Mouse (Mus musculus) kidney, adult 11 months (tissue): Measurements from ENCODE around the gene Wdpcp.
"Not testable (repeated sequence)": the region's sequence is repeated elsewhere in the genome, so short reads cannot be mapped to it uniquely, and the experiment has no call there.

ENCODE experiments used
- DNase-seq: peaks from one replicate; pipeline ENCODE4 v3.0.0; 2022

Gene Wdpcp

DNA sequence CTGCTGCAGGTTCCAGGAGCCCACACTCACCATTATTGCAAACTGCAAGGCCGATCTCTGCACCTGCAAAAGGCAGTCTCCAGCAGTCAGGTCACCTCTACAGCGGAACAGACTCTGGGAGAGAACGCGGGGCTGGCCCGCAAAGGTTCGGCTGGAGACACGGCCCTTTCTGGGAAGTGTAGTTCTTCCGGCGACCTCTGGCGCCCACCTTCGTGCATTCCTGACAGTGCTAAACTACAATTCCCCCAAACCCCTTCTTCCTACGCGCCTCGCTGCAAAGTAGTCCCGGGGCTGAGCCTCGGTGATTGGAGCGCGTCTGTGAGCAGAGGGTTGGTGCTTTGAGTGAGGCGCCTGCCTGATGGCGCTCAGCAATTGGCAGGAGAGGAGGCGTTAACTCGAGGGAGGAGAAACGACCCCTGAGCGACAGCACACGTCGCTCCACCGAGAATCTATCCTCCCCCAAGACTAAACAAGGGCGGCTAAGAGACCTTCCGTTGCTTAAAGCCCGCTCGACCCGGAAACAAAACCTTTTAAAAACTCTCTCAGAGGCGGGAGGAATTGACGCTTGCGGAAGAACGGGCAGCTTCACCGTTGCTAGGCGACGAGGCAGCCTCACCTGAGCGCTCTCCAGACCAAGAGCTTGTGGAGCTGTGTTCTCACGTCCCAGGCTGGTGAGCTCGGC lies at the start of gene Wdpcp, which contains the start of gene Mdh1:
Gene Wdpcp, plus strand, starts transcription at position 536 of the 682 bp plus-strand sequence.
Gene Mdh1, minus strand, starts transcription at position 668 of the 682 bp plus-strand sequence.
- peak; percentile 99 for DNase-seq

DNA sequence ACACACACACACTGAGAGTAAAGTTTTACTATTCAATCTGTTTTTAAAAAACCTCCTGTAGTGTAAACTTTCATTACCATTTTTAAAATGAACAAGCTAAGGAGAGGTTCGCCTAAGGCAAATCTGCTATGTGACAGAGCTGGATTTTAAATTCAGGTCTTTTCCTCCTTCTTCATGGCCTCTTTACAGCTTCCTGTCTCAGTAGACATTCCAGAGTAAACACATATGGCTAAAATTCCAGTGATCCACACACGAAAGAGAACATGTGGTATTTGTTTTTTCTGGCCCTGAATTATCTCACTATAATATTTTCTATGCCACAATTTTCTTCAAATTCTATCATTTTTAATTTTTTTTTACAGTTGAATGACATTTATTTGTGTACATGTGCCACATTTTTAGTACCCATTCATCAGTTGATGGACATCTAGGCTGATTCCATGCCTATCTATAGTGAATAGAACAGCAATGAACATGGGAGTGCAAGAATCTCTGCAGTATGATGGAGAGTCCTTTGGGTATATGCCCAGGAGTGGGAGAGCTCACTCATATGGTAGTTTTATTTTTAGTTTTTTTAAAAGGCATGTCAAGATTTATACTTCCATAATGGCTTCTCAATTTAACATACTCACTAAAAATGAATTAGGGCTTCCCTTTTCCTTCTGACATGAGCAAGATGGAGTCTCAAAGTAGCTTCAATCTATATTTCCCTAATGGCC lies 43.2 kb upstream of the Wdpcp start:
- DNase-seq: no peak

GRCm38 (mm10) chr11:21530856-21531255 lies 41.2 kb upstream of the Wdpcp start:
- DNase-seq: not testable (repeated sequence)

GRCm38 (mm10) chr11:21540072-21540471 lies 32.0 kb upstream of the Wdpcp start:
- no peak for DNase-seq

DNA sequence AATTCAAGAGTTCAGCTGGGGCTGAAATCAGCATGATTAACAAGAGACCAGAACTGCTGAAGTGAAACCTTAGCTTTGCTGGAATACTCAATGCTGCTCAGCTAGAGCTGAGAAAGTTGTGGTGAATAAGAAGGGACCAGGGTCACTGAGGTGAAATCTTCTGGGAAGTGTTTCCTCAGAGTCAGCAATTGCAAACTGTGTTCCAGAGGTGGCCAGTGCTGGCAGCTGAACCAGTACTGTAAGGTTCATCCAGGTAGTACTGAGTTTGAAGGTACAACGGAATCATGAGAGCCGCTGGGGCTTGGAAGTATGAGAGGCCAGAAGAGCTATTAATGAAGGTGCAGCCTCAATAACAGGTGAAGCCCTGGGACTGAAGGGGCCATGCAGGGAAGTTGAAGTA lies 31.4 kb upstream of the Wdpcp start:
- DNase-seq: peak; percentile 24

DNA sequence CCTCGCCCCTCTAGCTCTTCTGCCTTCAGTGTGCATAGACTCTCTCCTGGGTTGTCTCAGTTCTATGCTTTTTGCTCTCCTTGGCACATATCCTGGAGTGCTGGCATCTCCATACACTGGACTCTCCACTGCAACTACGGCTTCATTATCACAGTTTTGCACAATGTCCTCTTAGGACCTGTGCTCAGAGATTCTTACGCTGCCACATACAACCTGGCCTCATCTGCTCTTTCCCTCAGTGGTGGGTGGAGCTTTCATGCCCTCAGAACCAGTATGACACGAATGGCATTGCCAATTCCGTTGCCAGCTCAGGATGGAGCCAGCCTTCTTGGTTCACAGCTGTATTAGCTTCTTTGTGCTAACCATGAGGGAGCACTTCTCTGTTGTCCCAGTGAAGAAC lies 29.3 kb upstream of the Wdpcp start:
- no peak for DNase-seq

DNA sequence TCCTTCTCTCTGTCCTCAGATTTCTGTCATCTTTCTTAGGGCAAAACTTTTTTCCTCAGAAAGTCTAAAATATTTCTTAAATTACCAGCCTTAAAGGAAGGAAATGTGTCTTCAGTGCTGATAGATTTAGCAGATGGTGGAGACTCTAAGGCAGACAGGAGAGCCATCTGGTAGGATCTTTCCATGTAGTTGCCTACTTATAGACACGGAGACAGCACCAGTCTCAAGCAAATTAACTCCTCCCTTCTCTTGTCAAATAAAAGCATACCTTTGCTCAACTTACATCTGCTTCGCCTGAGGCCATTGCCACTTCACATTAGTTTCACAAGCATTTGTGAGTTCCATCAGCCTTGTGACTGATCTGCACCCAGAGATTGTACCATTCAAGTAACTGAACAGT lies 27.0 kb upstream of the Wdpcp start:
- DNase-seq: no peak

GRCm38 (mm10) chr11:21545951-21546350 lies 26.1 kb upstream of the Wdpcp start:
- no peak for DNase-seq

GRCm38 (mm10) chr11:21546671-21547070 lies 25.4 kb upstream of the Wdpcp start:
- DNase-seq: no peak

- no peak for DNase-seq
Observed at GRCm38 (mm10) chr11:21547518-21547917, 24.5 kb upstream of the Wdpcp start.

- no peak for DNase-seq
Observed at GRCm38 (mm10) chr11:21549052-21549451, 23.0 kb upstream of the Wdpcp start.

DNA sequence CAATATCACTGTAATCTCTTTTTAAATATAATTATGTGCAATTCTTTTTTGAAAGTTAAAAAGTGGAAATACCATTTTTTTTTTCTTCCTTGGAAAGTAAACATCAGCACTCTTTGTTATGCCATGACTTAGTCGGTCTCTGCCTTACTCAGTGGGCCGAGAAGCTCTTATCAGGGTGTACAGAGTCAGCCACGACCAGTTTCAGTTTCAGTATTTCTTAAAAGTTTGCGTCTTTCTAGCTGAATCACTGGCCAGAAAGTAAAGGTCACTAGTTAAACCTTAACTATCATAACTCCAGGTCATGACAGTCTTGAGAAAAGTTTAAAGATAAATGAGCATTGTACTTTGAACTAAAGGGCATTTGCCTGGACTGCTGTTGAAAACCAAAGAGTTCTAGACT lies 22.3 kb upstream of the Wdpcp start:
- peak; percentile 42 for DNase-seq

DNA sequence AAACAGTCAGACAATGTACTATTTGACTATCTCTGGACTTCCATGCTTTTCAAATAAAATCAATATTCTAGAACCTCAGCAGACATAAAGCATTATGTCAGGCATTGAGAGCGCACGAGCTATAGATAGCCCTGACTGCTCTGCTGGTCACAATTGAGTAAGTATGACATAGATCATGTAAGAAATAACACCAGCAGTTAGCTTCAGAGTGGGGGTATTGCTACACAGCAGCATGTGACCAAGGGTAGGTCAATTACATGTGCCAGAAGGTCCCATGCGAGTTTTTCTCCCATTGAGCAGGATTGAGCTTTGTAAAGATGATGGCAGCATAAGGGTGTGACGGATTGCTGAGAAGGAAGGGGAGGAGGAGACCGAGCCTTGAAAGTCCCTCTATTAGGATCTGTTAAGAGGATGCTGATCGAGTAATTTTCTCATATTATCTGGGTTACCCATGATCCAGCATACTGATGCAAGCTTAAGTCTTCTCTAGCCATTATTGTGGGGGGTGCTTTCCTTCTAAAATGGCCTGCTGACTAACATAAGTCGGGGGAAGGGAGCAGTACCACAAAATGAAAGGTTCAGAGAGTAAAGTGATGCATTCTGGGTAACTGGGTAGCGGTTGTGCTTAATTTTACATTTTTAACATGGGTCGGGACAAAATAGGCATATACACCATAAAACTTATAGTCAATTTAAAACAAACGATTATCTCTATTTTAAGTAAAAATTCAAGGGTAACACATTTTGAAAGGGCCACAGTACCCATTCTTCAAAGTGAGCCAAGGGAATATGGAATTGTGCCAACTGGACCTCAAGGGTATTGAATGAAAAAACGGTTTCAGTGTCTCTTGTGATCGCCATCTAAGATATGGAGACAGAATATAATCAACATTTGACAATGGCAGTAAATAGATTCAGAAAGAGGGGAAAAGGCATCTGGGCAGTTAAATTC lies 21.5 kb upstream of the Wdpcp start:
- no peak for DNase-seq

- no peak for DNase-seq
Observed at GRCm38 (mm10) chr11:21552049-21552448, 20.0 kb upstream of the Wdpcp start.

DNA sequence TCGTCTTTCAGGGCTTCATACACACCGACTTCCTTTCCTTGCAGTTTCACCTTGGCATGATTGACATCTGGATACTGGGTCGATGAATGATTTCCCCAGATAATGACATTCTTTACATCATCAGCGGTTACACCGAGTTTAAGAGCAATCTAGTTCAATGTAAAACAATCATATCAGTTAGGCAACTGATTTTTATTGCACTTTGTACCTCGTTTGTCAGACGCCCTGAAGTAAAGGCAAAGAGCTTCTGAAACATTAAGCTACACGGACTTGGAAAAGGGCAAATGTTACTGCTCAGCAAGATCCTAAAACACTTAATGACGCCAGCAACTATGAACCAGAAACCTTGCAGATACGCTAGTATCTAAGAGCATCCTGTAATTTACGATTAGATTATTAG lies 12.3 kb upstream of the Wdpcp start:
- no peak for DNase-seq

DNA sequence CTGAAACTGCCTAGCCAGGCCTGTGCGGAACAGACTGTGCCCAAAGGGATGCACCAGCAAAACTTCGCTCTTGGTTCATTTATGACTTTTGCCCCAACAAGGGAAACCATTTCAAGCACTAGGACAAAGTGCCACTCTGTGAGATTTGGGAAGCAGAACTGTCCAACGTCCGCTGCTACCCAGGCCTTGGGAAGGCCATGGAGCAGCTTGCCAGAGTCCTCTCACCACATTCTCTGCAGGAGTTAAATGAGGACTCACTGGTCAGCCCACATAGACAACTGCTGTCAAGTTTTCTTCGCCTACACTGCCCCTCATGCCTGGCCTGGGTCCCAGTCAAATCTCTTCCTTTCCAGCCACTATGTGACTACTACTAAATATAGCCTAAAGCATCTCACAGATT lies 10.7 kb upstream of the Wdpcp start:
- DNase-seq: peak; percentile 53

GRCm38 (mm10) chr11:21563617-21564325 lies 8.3 kb upstream of the Wdpcp start:
- no peak for DNase-seq

- no peak for DNase-seq
Observed at GRCm38 (mm10) chr11:21564681-21565405, 7.2 kb upstream of the Wdpcp start.

DNA sequence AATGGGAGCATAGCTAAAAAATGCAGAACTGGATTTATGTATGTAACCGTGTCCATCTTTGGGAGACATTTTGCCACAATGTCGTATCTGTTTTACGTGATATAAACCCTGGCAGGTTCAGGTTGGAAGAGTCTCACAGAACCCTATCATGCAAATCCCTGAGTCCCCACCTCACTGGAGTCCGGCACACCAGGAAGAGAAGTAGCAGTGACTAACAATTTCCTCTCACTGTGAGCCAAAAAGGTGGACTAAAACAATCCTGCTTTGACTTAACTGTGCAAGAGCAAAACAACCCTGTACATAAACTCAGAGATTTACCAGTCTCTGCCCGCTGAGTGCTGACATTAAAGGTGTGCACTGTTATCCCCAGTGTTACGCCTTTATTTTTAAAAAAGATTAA lies 5.1 kb upstream of the Wdpcp start:
- no peak for DNase-seq

GRCm38 (mm10) chr11:21567733-21568132 lies 4.3 kb upstream of the Wdpcp start:
- no peak for DNase-seq

DNA sequence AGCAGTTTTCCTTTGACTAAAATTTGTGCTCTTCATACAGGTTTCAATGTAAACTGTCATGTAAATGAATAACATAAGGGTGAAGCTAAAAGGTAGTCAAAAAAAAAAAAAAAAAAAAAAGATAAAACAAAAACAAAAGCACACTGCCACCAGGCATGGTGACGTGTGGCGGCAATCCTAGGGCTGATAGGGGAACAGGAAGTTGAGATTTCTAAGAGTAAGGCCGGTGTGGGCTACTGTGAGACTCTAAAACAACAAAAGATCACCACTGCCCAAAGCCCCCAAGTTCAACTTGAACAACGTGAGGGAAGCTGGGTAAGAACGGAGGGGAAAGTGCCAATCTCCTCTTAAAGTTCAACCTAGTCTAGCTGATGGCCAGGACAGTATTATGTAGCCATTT lies 3.0 kb upstream of the Wdpcp start:
- no peak for DNase-seq
